ENCODE assay signal across 24 mouse cellular contexts in the genomic region with DNA sequence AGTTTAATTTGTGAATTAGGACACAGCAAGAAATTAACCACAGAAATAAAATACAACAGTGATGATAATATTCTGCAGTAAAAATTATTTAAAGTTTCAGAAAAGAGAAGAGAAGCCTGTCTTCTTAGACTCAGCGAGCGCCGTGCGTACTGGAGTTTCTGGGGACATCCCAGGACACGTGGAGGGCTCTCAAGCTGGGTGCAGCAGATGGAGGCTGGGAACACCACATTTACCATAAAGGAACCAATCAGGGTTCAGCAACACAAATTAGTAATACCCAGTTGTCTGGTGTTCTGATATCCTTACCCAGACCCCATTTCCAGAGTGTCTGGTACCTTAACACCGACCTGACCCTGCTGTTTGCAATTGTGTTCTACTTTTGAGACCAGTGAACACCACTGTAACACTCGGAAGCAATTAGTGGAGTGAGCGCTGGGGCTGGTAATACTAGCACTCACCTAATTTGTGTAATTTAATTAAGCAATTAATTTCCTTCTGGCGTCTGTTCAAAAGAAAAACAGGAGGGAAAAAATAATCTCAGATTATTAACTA. TPM values are rescaled to one million over a fixed set of nuclear protein-coding genes. Genes with fewer than 3 reads are reported as not detected.
DNase-seq lines count a peak whose midpoint lies in the region; ATAC-seq lines count a peak whose summit lies in the region.
"Had no signal": no experiment of that assay in that cellular context is flagged by ENCODE, and none has a peak within 500 bp of the region (broad histone marks: within the 10 kb centered on the region; RNA-seq: fewer than 3 reads in every experiment).

No protein-coding gene starts in this region.

- H3K9ac ChIP-seq in hindbrain, embryonic 15.5 days: no peak overlapping the region
- no peak overlapping the region for H3K9ac ChIP-seq in hindbrain, embryonic 13.5 days
- no peak overlapping the region for H3K9ac ChIP-seq in forebrain, embryonic 13.5 days
- no peak overlapping the region for H3K9ac ChIP-seq in intestine, embryonic 15.5 days
- H3K9ac ChIP-seq: embryonic facial prominence, embryonic 12.5 days; limb, embryonic 12.5 days; liver, embryonic 12.5 days; stomach, embryonic 15.5 days had no signal

- H3K9me3 ChIP-seq in hindbrain, embryonic 15.5 days: no peaks in the 10 kb centered on the region
- H3K9me3 ChIP-seq in hindbrain, embryonic 13.5 days: no peaks in the 10 kb centered on the region
- no peaks in the 10 kb centered on the region for H3K9me3 ChIP-seq in forebrain, embryonic 13.5 days (replicated peaks)
- H3K9me3 ChIP-seq in intestine, embryonic 15.5 days: no peaks in the 10 kb centered on the region
- H3K9me3 ChIP-seq: embryonic facial prominence, embryonic 12.5 days; limb, embryonic 12.5 days; liver, embryonic 12.5 days; stomach, embryonic 15.5 days had no signal

- 0 out of 2 replicates have a peak overlapping the region, but pooled peaks have one; percentile 7 for H3K4me2 ChIP-seq in hindbrain, embryonic 15.5 days
- H3K4me2 ChIP-seq in hindbrain, embryonic 13.5 days: no peak overlapping the region
- no peak overlapping the region for H3K4me2 ChIP-seq in forebrain, embryonic 13.5 days
- no peak overlapping the region for H3K4me2 ChIP-seq in intestine, embryonic 15.5 days (replicated peaks)
- H3K4me2 ChIP-seq: embryonic facial prominence, embryonic 12.5 days; heart, embryonic 11.5 days; limb, embryonic 12.5 days; liver, embryonic 12.5 days; stomach, embryonic 15.5 days had no signal

- no peaks in the 10 kb centered on the region for H3K36me3 ChIP-seq in hindbrain, embryonic 15.5 days
- no peaks in the 10 kb centered on the region for H3K36me3 ChIP-seq in hindbrain, embryonic 13.5 days
- H3K36me3 ChIP-seq in forebrain, embryonic 13.5 days (ENCODE audit: poor library complexity, severe bottlenecking): no peaks in the 10 kb centered on the region
- no peaks in the 10 kb centered on the region for H3K36me3 ChIP-seq in intestine, embryonic 15.5 days
- H3K36me3 ChIP-seq: embryonic facial prominence, embryonic 12.5 days; limb, embryonic 12.5 days; liver, embryonic 12.5 days; stomach, embryonic 15.5 days had no signal

- peak; percentile 51; the same call in 1 of the 2 replicates for ATAC-seq in hindbrain, embryonic 15.5 days (ENCODE audit: low FRiP score, low read depth)
- ATAC-seq in hindbrain, embryonic 13.5 days (ENCODE audit: low FRiP score): no peak
- ATAC-seq in forebrain, embryonic 13.5 days: peak; percentile 67
- no peak for ATAC-seq in intestine, embryonic 15.5 days
- ATAC-seq: liver, embryonic 12.5 days had no signal

- DNase-seq in forelimb bud, embryonic 11.5 days (ENCODE audit: low read depth, low spot score): peak; percentile 25
- peak; percentile 20 for DNase-seq in retina, postnatal 7 days (ENCODE audit: low read depth, low spot score)
- no peak for DNase-seq in left cerebral cortex, postnatal 14 days (ENCODE audit: low spot score in 2 of 2)
- DNase-seq: adrenal gland, adult 2 months; cerebellum, adult 9-10 months; heart, postnatal 14 days; kidney, adult 9 months; kidney, postnatal 25 days; lung, adult 2 months; lung, postnatal 36 days; right cerebral cortex, postnatal 14 days; spleen, adult 18-20 months; thymus, adult 18-20 months had no signal

- no peak overlapping the region for H3K27ac ChIP-seq in hindbrain, embryonic 15.5 days (replicated peaks)
- no peak overlapping the region for H3K27ac ChIP-seq in hindbrain, embryonic 13.5 days
- no peak overlapping the region for H3K27ac ChIP-seq in forebrain, embryonic 13.5 days
- no peak overlapping the region for H3K27ac ChIP-seq in intestine, embryonic 15.5 days
- H3K27ac ChIP-seq: embryonic facial prominence, embryonic 12.5 days; limb, embryonic 12.5 days; liver, embryonic 12.5 days; stomach, embryonic 15.5 days had no signal

- H3K27me3 ChIP-seq in hindbrain, embryonic 15.5 days: no peaks in the 10 kb centered on the region
- no peaks in the 10 kb centered on the region for H3K27me3 ChIP-seq in hindbrain, embryonic 13.5 days
- no peaks in the 10 kb centered on the region for H3K27me3 ChIP-seq in forebrain, embryonic 13.5 days
- no peaks in the 10 kb centered on the region for H3K27me3 ChIP-seq in intestine, embryonic 15.5 days (replicated peaks)
- H3K27me3 ChIP-seq: embryonic facial prominence, embryonic 12.5 days; limb, embryonic 12.5 days; liver, embryonic 12.5 days; stomach, embryonic 15.5 days had no signal

- intact Hi-C loops in left cerebral cortex, postnatal 14 days (cut with DNase I): no loop called here

- 59% methylated on average over 9 of the region's 9 CpGs for WGBS in hindbrain, embryonic 15.5 days
- 75% methylated on average over 9 of the region's 9 CpGs for WGBS in hindbrain, embryonic 13.5 days
- WGBS in forebrain, embryonic 13.5 days: 57% methylated on average over 9 of the region's 9 CpGs
- WGBS in intestine, embryonic 15.5 days: 83% methylated on average over 9 of the region's 9 CpGs

- H3K4me1 ChIP-seq in hindbrain, embryonic 15.5 days (replicated peaks): peaks cover 18% of the 10 kb centered on the region
- H3K4me1 ChIP-seq in hindbrain, embryonic 13.5 days (replicated peaks): peaks cover 10% of the 10 kb centered on the region; the same call in 1 of the 2 replicates
- H3K4me1 ChIP-seq in forebrain, embryonic 13.5 days: peaks cover 15% of the 10 kb centered on the region
- H3K4me1 ChIP-seq in intestine, embryonic 15.5 days (replicated peaks): 0 out of 2 replicates have a peak, but pooled peaks cover 4% of the 10 kb centered on the region
- H3K4me1 ChIP-seq: embryonic facial prominence, embryonic 12.5 days; stomach, embryonic 15.5 days had no signal

- no peak overlapping the region for H3K4me3 ChIP-seq in hindbrain, embryonic 15.5 days
- H3K4me3 ChIP-seq in hindbrain, embryonic 13.5 days: no peak overlapping the region
- no peak overlapping the region for H3K4me3 ChIP-seq in forebrain, embryonic 13.5 days
- no peak overlapping the region for H3K4me3 ChIP-seq in intestine, embryonic 15.5 days (replicated peaks)
- H3K4me3 ChIP-seq: embryonic facial prominence, embryonic 12.5 days; erythroblast, embryonic 14.5 days; limb, embryonic 12.5 days; liver, embryonic 12.5 days; stomach, embryonic 15.5 days had no signal

RNA-seq across cellular contexts. Expression of a gene that starts 14.9 kb away (rescaled TPM):
- polyA plus RNA-seq in hindbrain, embryonic 15.5 days (2015; fragmentation: Nextera tagmentation; extraction: Ambion mirVana): 114 and 122 TPM in 2 replicates
- polyA plus RNA-seq in hindbrain, embryonic 13.5 days (2015; fragmentation: Nextera tagmentation; extraction: Ambion mirVana): 70.1 and 75.7 TPM in 2 replicates
- 128 and 149 TPM in 2 replicates for polyA plus RNA-seq in forebrain, embryonic 13.5 days (2015; fragmentation: Nextera tagmentation; extraction: Ambion mirVana)
- 10 to 100 TPM; 72.2 to 73.3 TPM for total RNA-seq in left cerebral cortex, postnatal 14 days (2021)
- polyA plus RNA-seq in intestine, embryonic 15.5 days (2015; fragmentation: Nextera tagmentation; extraction: Ambion mirVana): 45.3 and 53.5 TPM in 2 replicates
- total RNA-seq: common myeloid progenitor, adult 5-6 weeks had no signal

Comparison
In these comparisons a context has a peak if more than half of its experiments do, and no peak if none do; other contexts are left out.
1. ATAC-seq: peak in hindbrain, embryonic 15.5 days (single experiment) and forebrain, embryonic 13.5 days (single experiment); none in hindbrain, embryonic 13.5 days (single experiment) and intestine, embryonic 15.5 days (single experiment).
2. DNase-seq: peak in forelimb bud, embryonic 11.5 days (single experiment) and retina, postnatal 7 days (single experiment); none in left cerebral cortex, postnatal 14 days (0 of 2).